Mouse (Mus musculus): Measurements from ENCODE around the gene Syndig1. TPM values are rescaled to one million over a fixed set of nuclear protein-coding genes. Genes with fewer than 3 reads are reported as not detected.

The Syndig1 gene
- total and polyA plus RNA-seq, 3 experiments: not detected

DNA sequence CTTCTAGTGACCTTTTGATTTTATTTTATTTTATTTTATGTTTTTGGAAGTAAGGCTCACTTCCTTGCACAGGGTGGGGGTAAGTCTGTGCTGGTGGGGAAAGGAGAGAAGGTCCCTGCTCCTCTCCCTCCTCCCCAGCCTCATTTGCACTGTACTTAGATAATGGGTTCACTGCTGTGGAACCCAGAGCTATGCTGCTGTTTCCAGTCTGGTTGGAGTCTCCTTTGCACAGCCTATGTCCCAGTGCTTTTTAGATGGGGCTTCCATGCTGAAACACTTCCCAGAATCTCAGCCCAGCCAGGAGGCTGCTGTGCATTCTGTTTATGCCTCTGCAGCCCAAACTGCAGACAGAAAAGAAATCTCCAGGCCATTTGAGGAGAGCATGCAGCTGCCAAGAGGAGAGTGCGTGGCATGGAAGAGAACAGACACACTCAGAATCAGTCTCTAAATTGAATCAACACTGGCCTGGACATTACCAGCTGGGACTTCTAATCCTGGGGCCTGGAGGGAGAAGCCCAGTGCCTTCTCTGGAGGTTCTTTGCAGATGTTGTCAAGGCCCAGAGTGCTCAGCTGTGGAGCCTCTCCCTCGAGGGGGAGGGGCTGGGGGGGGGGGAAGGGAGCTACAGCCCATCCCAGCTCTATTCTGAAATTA, 104.4 kb downstream of the Syndig1 start:
- no peaks in the 10 kb centered on the region for H3K4me1 ChIP-seq (ENCODE audit: control insufficient read depth in 1 of 2, insufficient read depth in 2 of 2, low read length in 2 of 2)
- H3K27ac ChIP-seq (ENCODE audit: control insufficient read depth, low read depth, low read length): no peak overlapping the region
- DNase-seq (ENCODE audit: low read depth, low spot score): no peak
- H3K4me3 ChIP-seq (ENCODE audit: control insufficient read depth in 1 of 2, insufficient read depth in 1 of 2, low read depth in 2 of 2, low read length in 2 of 2): no peak overlapping the region
- no peaks in the 10 kb centered on the region for H3K9me3 ChIP-seq (replicated peaks; ENCODE audit: insufficient read depth, low read length)
- no peaks in the 10 kb centered on the region for H3K79me2 ChIP-seq (ENCODE audit: control insufficient read depth, insufficient read depth, low read length, poor library complexity)
- H3K27me3 ChIP-seq (ENCODE audit: control insufficient read depth in 1 of 2, insufficient read depth in 2 of 2, low read length in 2 of 2): no peaks in the 10 kb centered on the region
- H3K36me3 ChIP-seq (ENCODE audit: control insufficient read depth in 1 of 2, insufficient read depth in 2 of 2, low read length in 2 of 2): no peaks in the 10 kb centered on the region
- no peak overlapping the region for H3K9ac ChIP-seq (ENCODE audit: control insufficient read depth, low read depth, low read length, poor library complexity, severe bottlenecking)
- TF ChIP-seq RCOR1 (IDR thresholded peaks at IDR 0.05; ENCODE audit: low read depth, low read length) (no peak), ZNF384 (IDR thresholded peaks at IDR 0.05; ENCODE audit: low read depth, low read length) (no peak), ZKSCAN1 (IDR thresholded peaks at IDR 0.05; ENCODE audit: low read depth, low read length) (no peak), MEF2A (IDR thresholded peaks at IDR 0.05; ENCODE audit: extremely low read depth, insufficient replicate concordance, low read depth, low read length, poor library complexity, severe bottlenecking) (no peak), HCFC1 (IDR thresholded peaks at IDR 0.05; ENCODE audit: low read depth, low read length) (no peak), ELF1 (IDR thresholded peaks at IDR 0.05; ENCODE audit: low read depth, low read length) (no peak), RAD21 (IDR thresholded peaks at IDR 0.05; ENCODE audit: low read depth, low read length) (no peak), MAZ (IDR thresholded peaks at IDR 0.05; ENCODE audit: low read depth, low read length) (no peak), EP300 (IDR thresholded peaks at IDR 0.05; ENCODE audit: low read depth in 1 of 2, low read length in 2 of 2) (no peak), CHD2 (IDR thresholded peaks at IDR 0.05; ENCODE audit: low read length) (no peak), MAFK (IDR thresholded peaks at IDR 0.05; ENCODE audit: borderline replicate concordance, low read depth, low read length) (no peak), USF1 (IDR thresholded peaks at IDR 0.05; ENCODE audit: low read depth, low read length) (no peak), ZC3H11A (IDR thresholded peaks at IDR 0.05; ENCODE audit: low read depth, low read length) (no peak), ZMIZ1 (IDR thresholded peaks at IDR 0.05; ENCODE audit: low read depth, low read length) (no peak), JUND (IDR thresholded peaks at IDR 0.05; ENCODE audit: low read depth, low read length) (no peak), MAX (IDR thresholded peaks at IDR 0.05; ENCODE audit: low read length) (no peak), NELFE (IDR thresholded peaks at IDR 0.05; ENCODE audit: low read depth, low read length) (no peak), TAL1 (IDR thresholded peaks at IDR 0.05; ENCODE audit: low read length) (no peak), MXI1 (IDR thresholded peaks at IDR 0.05; ENCODE audit: low read depth, low read length) (no peak), POLR2AphosphoS5 (IDR thresholded peaks at IDR 0.05; ENCODE audit: borderline replicate concordance, low read depth, low read length) (no peak)

DNA sequence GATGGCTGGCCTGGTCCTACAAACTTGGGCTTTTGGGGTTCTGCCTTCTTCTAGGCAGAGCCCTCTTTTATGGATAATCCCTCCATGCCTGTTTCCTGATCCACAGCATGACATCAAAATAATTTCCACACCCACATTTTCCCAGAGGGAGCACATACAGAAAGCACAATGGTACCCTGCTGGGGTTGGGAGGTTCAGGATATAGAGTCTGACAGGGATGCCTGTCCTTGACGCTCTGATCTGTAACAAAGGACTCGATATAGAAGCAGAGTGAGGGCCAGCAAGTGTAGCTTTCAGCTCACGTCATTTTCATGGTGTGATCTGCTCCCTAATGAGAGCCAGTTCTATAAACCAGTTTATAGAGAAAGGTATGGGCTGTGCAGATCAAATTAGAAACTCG, 105.1 kb downstream of the Syndig1 start:
- Histone ChIP-seq H3K27me3 (ENCODE audit: control insufficient read depth in 1 of 2, insufficient read depth in 2 of 2, low read length in 2 of 2) (no peaks in the 10 kb centered on the region), H3K9ac (ENCODE audit: control insufficient read depth, low read depth, low read length, poor library complexity, severe bottlenecking) (no peak overlapping the region), H3K9me3 (replicated peaks; ENCODE audit: insufficient read depth, low read length) (no peaks in the 10 kb centered on the region), H3K79me2 (ENCODE audit: control insufficient read depth, insufficient read depth, low read length, poor library complexity) (no peaks in the 10 kb centered on the region), H3K4me3 (ENCODE audit: control insufficient read depth in 1 of 2, insufficient read depth in 1 of 2, low read depth in 2 of 2, low read length in 2 of 2) (no peak overlapping the region), H3K27ac (ENCODE audit: control insufficient read depth, low read depth, low read length) (no peak overlapping the region), H3K4me1 (ENCODE audit: control insufficient read depth in 1 of 2, insufficient read depth in 2 of 2, low read length in 2 of 2) (no peaks in the 10 kb centered on the region), H3K36me3 (ENCODE audit: control insufficient read depth in 1 of 2, insufficient read depth in 2 of 2, low read length in 2 of 2) (no peaks in the 10 kb centered on the region)
- TF ChIP-seq BHLHE40 (IDR thresholded peaks at IDR 0.05; ENCODE audit: borderline replicate concordance, low read depth, low read length) (no peak), MYB (IDR thresholded peaks at IDR 0.05; ENCODE audit: low read depth, low read length) (no peak), MAX (IDR thresholded peaks at IDR 0.05; ENCODE audit: low read length) (no peak), JUND (IDR thresholded peaks at IDR 0.05; ENCODE audit: low read depth, low read length) (no peak), SIN3A (IDR thresholded peaks at IDR 0.05; ENCODE audit: low read length) (no peak), NELFE (IDR thresholded peaks at IDR 0.05; ENCODE audit: low read depth, low read length) (no peak), MYC (IDR thresholded peaks at IDR 0.05; ENCODE audit: low read depth, low read length) (no peak), CHD1 (IDR thresholded peaks at IDR 0.05; ENCODE audit: low read depth, low read length) (no peak), ZNF384 (IDR thresholded peaks at IDR 0.05; ENCODE audit: low read depth, low read length) (no peak), HCFC1 (IDR thresholded peaks at IDR 0.05; ENCODE audit: low read depth, low read length) (no peak), GATA1 (IDR thresholded peaks at IDR 0.05; ENCODE audit: low read depth, low read length) (no peak), MAFK (IDR thresholded peaks at IDR 0.05; ENCODE audit: borderline replicate concordance, low read depth, low read length) (no peak), MAZ (IDR thresholded peaks at IDR 0.05; ENCODE audit: low read depth, low read length) (no peak), ELF1 (IDR thresholded peaks at IDR 0.05; ENCODE audit: low read depth, low read length) (no peak), CHD2 (IDR thresholded peaks at IDR 0.05; ENCODE audit: low read length) (no peak), ZKSCAN1 (IDR thresholded peaks at IDR 0.05; ENCODE audit: low read depth, low read length) (no peak), NRF1 (IDR thresholded peaks at IDR 0.05; ENCODE audit: insufficient read depth, low read depth, low read length, poor library complexity, severe bottlenecking) (no peak), MEF2A (IDR thresholded peaks at IDR 0.05; ENCODE audit: extremely low read depth, insufficient replicate concordance, low read depth, low read length, poor library complexity, severe bottlenecking) (no peak)
- DNase-seq (ENCODE audit: low read depth, low spot score): no peak
